Mouse (Mus musculus): ENCODE data around the gene Cdon. TPM values are rescaled to one million over a fixed set of nuclear protein-coding genes. Genes with fewer than 3 reads are reported as not detected.
A peak's percentile ranks its signal among the peaks of the same experiment; 100 is the strongest.

Cdon gene
- total RNA-seq, 1 experiment = 13.4 TPM

DNA sequence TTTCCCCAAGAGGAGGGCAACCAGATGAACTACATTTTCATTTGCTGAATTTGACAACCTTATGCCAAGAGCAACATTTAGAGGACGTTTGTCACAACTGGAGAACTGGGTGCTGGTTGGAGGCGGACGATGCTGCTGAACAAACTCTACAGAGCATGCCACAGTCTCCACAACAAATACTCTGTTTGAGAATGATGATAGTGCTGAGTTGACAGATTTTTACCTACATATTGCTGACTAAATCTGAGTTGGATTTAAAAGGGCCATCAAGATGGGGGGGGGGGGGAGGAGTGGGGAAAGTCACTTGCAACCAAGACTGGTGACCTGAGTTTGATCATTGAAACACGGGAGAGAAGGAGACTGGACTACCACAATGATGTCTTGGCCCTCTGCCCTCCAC, 17.4 kb upstream of the Cdon start:
- Histone ChIP-seq H3K27ac (ENCODE audit: insufficient read depth, low read depth, low read length, poor library complexity, severe bottlenecking) (no peak overlapping the region), H3K36me3 (ENCODE audit: control insufficient read depth, insufficient read depth, low read length, poor library complexity, severe bottlenecking) (no peaks in the 10 kb centered on the region), H3K4me3 (ENCODE audit: insufficient read depth in 1 of 2, low read depth in 1 of 2, low read length in 2 of 2, poor library complexity in 1 of 2, severe bottlenecking in 1 of 2) (no peak overlapping the region), H3K9ac (ENCODE audit: insufficient read depth, low read depth, low read length, poor library complexity, severe bottlenecking) (no peak overlapping the region), H3K4me1 (ENCODE audit: control insufficient read depth in 2 of 2, insufficient read depth in 2 of 2, low read length in 2 of 2, poor library complexity in 1 of 2) (peaks cover 0 to 9% of the 10 kb centered on the region in 2 experiments; a peak in 1 of 4 replicates), H3K9me3 (ENCODE audit: control insufficient read depth, insufficient read depth, low read depth, low read length) (no peaks in the 10 kb centered on the region)
- peak; percentile 74 for TF ChIP-seq MAFK (IDR thresholded peaks at IDR 0.05; ENCODE audit: insufficient read depth, low read depth, low read length)
- no peak for TF ChIP-seq ZC3H11A (IDR thresholded peaks at IDR 0.05; ENCODE audit: borderline replicate concordance, low read depth, low read length)
- in situ Hi-C loops (cut with MboI; ENCODE audit: low sequenced_read_pairs in 2 of 2, unreplicated experiment in 2 of 2) = no loop called here
- no peak for DNase-seq (ENCODE audit: low read depth, low spot score)

DNA sequence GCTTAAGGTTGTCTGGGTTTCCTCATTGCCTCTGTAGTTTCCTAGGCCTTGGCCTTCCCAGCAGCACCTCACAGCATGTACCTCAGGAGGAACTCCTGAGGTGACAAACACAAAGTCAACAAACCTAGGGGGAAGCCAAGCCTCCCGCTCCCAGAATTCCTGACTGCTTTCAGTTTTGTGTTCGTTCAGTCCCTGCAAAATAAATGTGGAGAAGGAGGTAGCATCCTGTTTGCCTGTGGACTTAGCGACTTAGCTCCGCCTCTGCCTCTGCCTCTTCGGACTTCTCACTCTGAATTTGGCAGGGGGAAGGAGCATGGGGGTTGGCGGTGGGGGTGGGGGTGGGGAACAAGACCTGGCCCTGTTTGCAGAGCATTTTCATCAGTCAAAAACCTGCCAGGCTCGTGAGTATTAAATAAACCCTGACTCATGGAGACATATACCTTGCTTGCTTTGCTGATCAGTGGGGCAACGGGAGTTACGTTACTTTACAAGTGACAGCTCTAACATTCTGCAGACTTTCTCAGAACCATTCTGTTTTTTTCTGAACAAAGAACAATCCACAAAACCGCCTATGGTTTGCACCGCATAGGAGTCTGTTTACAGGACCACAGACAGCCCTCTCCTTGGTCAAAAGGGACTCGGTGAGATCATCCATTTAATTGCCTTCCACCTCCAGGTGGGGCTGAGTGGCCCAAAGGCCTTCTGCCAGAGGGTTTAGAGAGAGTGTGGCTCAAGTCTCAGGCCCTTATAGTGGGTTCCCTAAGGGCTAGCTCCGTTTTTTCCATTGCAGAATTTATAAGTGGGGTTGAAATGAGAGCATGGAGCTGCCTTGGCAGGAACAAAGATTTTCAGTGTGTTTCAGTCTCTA, 15.7 kb upstream of the Cdon start:
- H3K36me3 ChIP-seq (ENCODE audit: control insufficient read depth, insufficient read depth, low read length, poor library complexity, severe bottlenecking) = no peaks in the 10 kb centered on the region
- DNase-seq (ENCODE audit: low read depth, low spot score) = no peak
- H3K9ac ChIP-seq (ENCODE audit: insufficient read depth, low read depth, low read length, poor library complexity, severe bottlenecking) = no peak overlapping the region
- H3K4me1 ChIP-seq (ENCODE audit: control insufficient read depth in 2 of 2, insufficient read depth in 2 of 2, low read length in 2 of 2, poor library complexity in 1 of 2) = peaks cover 0 to 9% of the 10 kb centered on the region in 2 experiments; a peak in 1 of 4 replicates
- H3K4me3 ChIP-seq (ENCODE audit: insufficient read depth in 1 of 2, low read depth in 1 of 2, low read length in 2 of 2, poor library complexity in 1 of 2, severe bottlenecking in 1 of 2) = peak overlapping the region in 1 of 2 experiments; percentile 20; a peak in 2 of 4 replicates
- no peaks in the 10 kb centered on the region for H3K9me3 ChIP-seq (ENCODE audit: control insufficient read depth, insufficient read depth, low read depth, low read length)
- H3K27ac ChIP-seq (ENCODE audit: insufficient read depth, low read depth, low read length, poor library complexity, severe bottlenecking) = no peak overlapping the region
- TF ChIP-seq CHD2 (IDR thresholded peaks at IDR 0.05; ENCODE audit: low read depth, low read length) = no peak
- TF ChIP-seq MAFK (IDR thresholded peaks at IDR 0.05; ENCODE audit: insufficient read depth, low read depth, low read length) = no peak
- TF ChIP-seq HCFC1 (IDR thresholded peaks at IDR 0.05; ENCODE audit: borderline replicate concordance, insufficient read depth, low read length) = no peak
- TF ChIP-seq ZNF384 (IDR thresholded peaks at IDR 0.05; ENCODE audit: low read depth, low read length) = no peak
- TF ChIP-seq ZC3H11A (IDR thresholded peaks at IDR 0.05; ENCODE audit: borderline replicate concordance, low read depth, low read length) = no peak
- in situ Hi-C loops (cut with MboI; ENCODE audit: low sequenced_read_pairs in 2 of 2, unreplicated experiment in 2 of 2) = no loop called here

DNA sequence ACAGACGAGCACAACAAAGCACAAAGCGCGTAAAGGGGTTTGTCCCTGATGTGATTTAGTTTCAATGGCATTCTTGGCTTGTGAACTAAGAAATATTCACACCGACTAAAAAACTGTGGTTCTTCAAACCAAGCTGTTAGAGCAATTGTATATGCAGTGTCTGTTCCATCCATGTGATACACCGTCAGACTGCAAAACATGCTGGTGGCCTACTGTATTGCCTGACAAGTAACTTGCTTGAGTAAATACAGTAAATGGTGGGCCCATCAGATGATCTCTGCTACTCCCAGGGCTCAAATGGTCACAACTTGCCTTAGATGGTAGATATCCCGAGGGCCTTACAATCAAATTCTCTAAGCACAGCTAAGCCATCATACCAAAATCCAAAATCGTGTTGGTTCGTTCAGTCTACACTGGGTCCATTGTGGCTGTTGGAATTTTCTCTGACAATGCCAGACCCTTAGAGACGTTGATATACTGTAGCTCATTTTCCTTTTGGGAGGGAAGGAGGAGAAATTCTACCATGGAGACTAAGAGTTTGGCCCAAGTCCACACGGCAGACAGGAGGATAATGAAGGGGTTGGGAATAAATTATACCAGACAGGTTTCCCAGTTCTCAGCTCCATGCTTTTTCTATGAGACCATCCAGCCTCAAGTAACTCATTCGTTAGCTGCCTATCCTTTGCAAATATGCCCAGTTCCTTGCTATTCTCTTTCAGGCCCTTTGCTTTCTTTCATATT, 9.5 kb upstream of the Cdon start:
- Histone ChIP-seq H3K9me3 (ENCODE audit: control insufficient read depth, insufficient read depth, low read depth, low read length) (no peaks in the 10 kb centered on the region), H3K4me1 (ENCODE audit: control insufficient read depth in 2 of 2, insufficient read depth in 2 of 2, low read length in 2 of 2, poor library complexity in 1 of 2) (no peaks in the 10 kb centered on the region; a peak in 1 of 4 replicates), H3K4me3 (ENCODE audit: insufficient read depth in 1 of 2, low read depth in 1 of 2, low read length in 2 of 2, poor library complexity in 1 of 2, severe bottlenecking in 1 of 2) (no peak overlapping the region), H3K9ac (ENCODE audit: insufficient read depth, low read depth, low read length, poor library complexity, severe bottlenecking) (no peak overlapping the region), H3K36me3 (ENCODE audit: control insufficient read depth, insufficient read depth, low read length, poor library complexity, severe bottlenecking) (no peaks in the 10 kb centered on the region), H3K27ac (ENCODE audit: insufficient read depth, low read depth, low read length, poor library complexity, severe bottlenecking) (no peak overlapping the region)
- DNase-seq (ENCODE audit: low read depth, low spot score) = no peak
- TF ChIP-seq CHD2 (IDR thresholded peaks at IDR 0.05; ENCODE audit: low read depth, low read length) (no peak), MAFK (IDR thresholded peaks at IDR 0.05; ENCODE audit: insufficient read depth, low read depth, low read length) (no peak), ZNF384 (IDR thresholded peaks at IDR 0.05; ENCODE audit: low read depth, low read length) (no peak), HCFC1 (IDR thresholded peaks at IDR 0.05; ENCODE audit: borderline replicate concordance, insufficient read depth, low read length) (no peak), ZC3H11A (IDR thresholded peaks at IDR 0.05; ENCODE audit: borderline replicate concordance, low read depth, low read length) (no peak)
- in situ Hi-C loops (cut with MboI; ENCODE audit: low sequenced_read_pairs in 2 of 2, unreplicated experiment in 2 of 2) = no loop called here

DNA sequence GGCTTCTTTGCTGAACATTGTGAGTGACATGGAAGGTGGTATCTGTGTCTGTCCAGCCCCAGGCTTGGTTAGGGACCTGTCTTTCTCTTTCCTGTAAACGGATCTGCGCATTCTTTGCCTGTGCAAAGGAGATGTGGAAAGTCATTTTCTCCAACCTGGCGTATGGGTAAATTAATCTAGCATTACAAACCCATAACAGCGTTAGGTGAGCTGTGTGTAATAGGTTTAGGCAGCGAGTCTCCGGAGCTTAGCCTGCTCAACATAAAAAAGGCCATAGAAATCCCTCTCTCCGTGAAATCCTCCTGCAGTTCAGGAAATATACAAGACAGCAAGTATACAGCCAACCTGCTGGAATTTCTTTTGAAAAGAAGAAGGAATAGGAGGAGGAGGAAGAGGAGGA, 9.0 kb upstream of the Cdon start:
- Histone ChIP-seq H3K27ac (ENCODE audit: insufficient read depth, low read depth, low read length, poor library complexity, severe bottlenecking) (no peak overlapping the region), H3K4me1 (ENCODE audit: control insufficient read depth in 2 of 2, insufficient read depth in 2 of 2, low read length in 2 of 2, poor library complexity in 1 of 2) (no peaks in the 10 kb centered on the region; a peak in 1 of 4 replicates), H3K4me3 (ENCODE audit: insufficient read depth in 1 of 2, low read depth in 1 of 2, low read length in 2 of 2, poor library complexity in 1 of 2, severe bottlenecking in 1 of 2) (no peak overlapping the region), H3K36me3 (ENCODE audit: control insufficient read depth, insufficient read depth, low read length, poor library complexity, severe bottlenecking) (no peaks in the 10 kb centered on the region), H3K9ac (ENCODE audit: insufficient read depth, low read depth, low read length, poor library complexity, severe bottlenecking) (no peak overlapping the region), H3K9me3 (ENCODE audit: control insufficient read depth, insufficient read depth, low read depth, low read length) (no peaks in the 10 kb centered on the region)
- in situ Hi-C loops (cut with MboI; ENCODE audit: low sequenced_read_pairs in 2 of 2, unreplicated experiment in 2 of 2) = no loop called here
- TF ChIP-seq MAFK (IDR thresholded peaks at IDR 0.05; ENCODE audit: insufficient read depth, low read depth, low read length) (no peak), HCFC1 (IDR thresholded peaks at IDR 0.05; ENCODE audit: borderline replicate concordance, insufficient read depth, low read length) (no peak), ZC3H11A (IDR thresholded peaks at IDR 0.05; ENCODE audit: borderline replicate concordance, low read depth, low read length) (no peak), CHD2 (IDR thresholded peaks at IDR 0.05; ENCODE audit: low read depth, low read length) (no peak), ZNF384 (IDR thresholded peaks at IDR 0.05; ENCODE audit: low read depth, low read length) (no peak)
- no peak for DNase-seq (ENCODE audit: low read depth, low spot score)

Data from ES-E14 (cell line).